In genomic region chr6:4041821-4042220, GRCm38 (mm10) we compare ENCODE assay signal across 50 mouse cellular contexts. TPM values are rescaled to one million over a fixed set of nuclear protein-coding genes. Genes with fewer than 3 reads are reported as not detected.
"Had no signal": no experiment of that assay in that cellular context is flagged by ENCODE, and none has a peak within 500 bp of the region (broad histone marks: within the 10 kb centered on the region; RNA-seq: fewer than 3 reads in every experiment).

No protein-coding gene starts in this region.

- H3K27me3 ChIP-seq: heart, embryonic 12.5 days; heart, embryonic 13.5 days; heart, embryonic 15.5 days; hindbrain, embryonic 12.5 days; hindbrain, embryonic 13.5 days; hindbrain, embryonic 15.5 days; kidney, embryonic 15.5 days had no signal

- H3K36me3 ChIP-seq: heart, embryonic 10.5 days; heart, embryonic 12.5 days; heart, embryonic 13.5 days; heart, embryonic 15.5 days; hindbrain, embryonic 10.5 days; hindbrain, embryonic 12.5 days; hindbrain, embryonic 13.5 days; hindbrain, embryonic 15.5 days; kidney, embryonic 15.5 days had no signal

- H3K27ac ChIP-seq: heart, embryonic 10.5 days; heart, embryonic 13.5 days; heart, embryonic 15.5 days; hindbrain, embryonic 10.5 days; hindbrain, embryonic 12.5 days; hindbrain, embryonic 13.5 days; hindbrain, embryonic 14.5 days; hindbrain, embryonic 15.5 days; hindbrain, postnatal 0 days; kidney, embryonic 15.5 days; kidney, postnatal 0 days; left cerebral cortex, adult 2 months had no signal

- H3K4me2 ChIP-seq: heart, embryonic 11.5 days; heart, embryonic 12.5 days; heart, embryonic 13.5 days; heart, embryonic 15.5 days; hindbrain, embryonic 12.5 days; hindbrain, embryonic 13.5 days; hindbrain, embryonic 14.5 days; hindbrain, embryonic 15.5 days; kidney, embryonic 15.5 days had no signal

- ATAC-seq: hindbrain, embryonic 16.5 days; hindbrain, postnatal 0 days; inflammation-experienced regulatory T-cells, adult 6 months had no signal

- H3K9ac ChIP-seq: heart, embryonic 12.5 days; heart, embryonic 13.5 days; heart, embryonic 15.5 days; hindbrain, embryonic 12.5 days; hindbrain, embryonic 13.5 days; hindbrain, embryonic 14.5 days; hindbrain, embryonic 15.5 days; kidney, embryonic 15.5 days had no signal

- H3K9me3 ChIP-seq: heart, embryonic 10.5 days; heart, embryonic 12.5 days; heart, embryonic 13.5 days; heart, embryonic 15.5 days; hindbrain, embryonic 10.5 days; hindbrain, embryonic 12.5 days; hindbrain, embryonic 13.5 days; hindbrain, embryonic 15.5 days; kidney, embryonic 15.5 days had no signal

- H3K4me3 ChIP-seq: heart, embryonic 10.5 days; heart, embryonic 12.5 days; heart, embryonic 13.5 days; heart, embryonic 15.5 days; hindbrain, embryonic 10.5 days; hindbrain, embryonic 12.5 days; hindbrain, embryonic 13.5 days; hindbrain, embryonic 15.5 days; kidney, embryonic 15.5 days; left cerebral cortex, adult 2 months had no signal

- H3K4me1 ChIP-seq: heart, embryonic 10.5 days; heart, embryonic 12.5 days; heart, embryonic 13.5 days; heart, embryonic 15.5 days; hindbrain, embryonic 10.5 days; hindbrain, embryonic 12.5 days; hindbrain, embryonic 13.5 days; hindbrain, embryonic 15.5 days; kidney, embryonic 15.5 days had no signal

- DNase-seq: heart, postnatal 10 days; heart, postnatal 14 days; heart, postnatal 36 days; heart, postnatal 4 days; kidney, adult 11 months; kidney, adult 18-20 months; kidney, adult 2 months; kidney, adult 8-10 months; kidney, adult 9 months; kidney, postnatal 10 days; kidney, postnatal 14 days; kidney, postnatal 25 days; kidney, postnatal 36 days; kidney, postnatal 4 days; layer of hippocampus, adult 9-11 months; layer of hippocampus, postnatal 36 days had no signal

RNA-seq across cellular contexts. Expression of gene Gng11, which starts 38.1 kb away (rescaled TPM):
- polyA plus RNA-seq: inflammation-experienced regulatory T-cells, adult 6 months had no signal

RNA-seq across cellular contexts. Expression of gene Gngt1, which starts 48.2 kb away (rescaled TPM):
- total RNA-seq: heart, adult 8-10 months; heart, postnatal 10 days; heart, postnatal 14 days; heart, postnatal 25 days; heart, postnatal 36 days; heart, postnatal 4 days; hematopoietic stem cell, adult 5-6 weeks; hindbrain, postnatal 0 days; layer of hippocampus, adult 18-20 months; layer of hippocampus, adult 8-10 months; layer of hippocampus, postnatal 10 days; layer of hippocampus, postnatal 14 days; layer of hippocampus, postnatal 25 days; layer of hippocampus, postnatal 36 days; left cerebral cortex, adult 18-20 months; left cerebral cortex, adult 2 months; left cerebral cortex, adult 8-10 months had no signal
- polyA plus RNA-seq: heart, embryonic 10.5 days; heart, embryonic 11.5 days; heart, embryonic 12.5 days; heart, embryonic 13.5 days; heart, embryonic 14.5 days; heart, embryonic 15.5 days; heart, embryonic 16.5 days; heart, postnatal 0 days; hindbrain, embryonic 10.5 days; hindbrain, embryonic 11.5 days; hindbrain, embryonic 12.5 days; hindbrain, embryonic 13.5 days; hindbrain, embryonic 14.5 days; hindbrain, embryonic 15.5 days; hindbrain, embryonic 16.5 days; hindbrain, postnatal 0 days; inflammation-experienced regulatory T-cells, adult 6 months; intestine, embryonic 14.5 days; kidney, adult 2 months; kidney, embryonic 14.5 days; kidney, embryonic 15.5 days; kidney, embryonic 16.5 days; large intestine, adult 2 months had no signal

RNA-seq across cellular contexts. Expression of gene Tfpi2, which starts 53.1 kb away (rescaled TPM):
- total RNA-seq: hematopoietic stem cell, adult 5-6 weeks; hindbrain, postnatal 0 days; layer of hippocampus, adult 18-20 months; layer of hippocampus, adult 8-10 months; layer of hippocampus, postnatal 36 days; left cerebral cortex, adult 18-20 months; left cerebral cortex, adult 2 months had no signal
- polyA plus RNA-seq: inflammation-experienced regulatory T-cells, adult 6 months had no signal
